Mouse (Mus musculus) kidney, adult 2 months (tissue): ENCODE results near the gene Fbxl17. TPM values are rescaled to one million over a fixed set of nuclear protein-coding genes. Genes with fewer than 3 reads are reported as not detected.

Experiments
- DNase-seq: peaks from one replicate; pipeline ENCODE4 v3.0.0; 2021
- H3K27ac ChIP-seq: fragments of 200-500 bp; 2 replicates; pipeline ENCODE4 v1.5.1; 2012; ENCODE audit warnings: low read depth, low read length, control low read depth, inconsistent platforms; ENCODE audit not compliant: insufficient read depth
- H3K27me3 ChIP-seq: fragments of 200-500 bp; replicated peaks from 2 replicates; pipeline ENCODE4 v1.6.1; 2012; ENCODE audit warnings: mild to moderate bottlenecking, moderate library complexity, low read length, inconsistent platforms; ENCODE audit not compliant: control insufficient read depth, insufficient read depth
- H3K36me3 ChIP-seq: fragments of 200-500 bp; 2 replicates; pipeline ENCODE4 v1.6.1; 2012; ENCODE audit warnings: mild to moderate bottlenecking, moderate library complexity, low read length, inconsistent platforms; ENCODE audit not compliant: control insufficient read depth, insufficient read depth
- H3K4me1 ChIP-seq: fragments of 200-500 bp; 2 replicates; pipeline ENCODE4 v1.6.1; 2011; ENCODE audit warnings: low read length; ENCODE audit not compliant: control insufficient read depth, insufficient read depth
- H3K4me3 ChIP-seq: fragments of 200-500 bp; 2 replicates; pipeline ENCODE4 v1.5.1; 2011; ENCODE audit warnings: mild to moderate bottlenecking, low read depth, low read length, control low read depth; ENCODE audit not compliant: insufficient read depth
- CTCF ChIP-seq: fragments of 200-500 bp; conservative IDR thresholded peaks from 2 replicates; pipeline ENCODE4 v1.5.1; 2011; ENCODE audit warnings: low read depth, mild to moderate bottlenecking, control low read depth, low read length, moderate library complexity, mixed read lengths; ENCODE audit not compliant: insufficient read depth, insufficient read length
- POLR2A ChIP-seq: fragments of 200-500 bp; IDR thresholded peaks from one replicate; pipeline ENCODE4 v1.6.1; 2011; ENCODE audit warnings: low read depth, low read length, control low read depth
- WGBS: fragments of 180-500 bp; shearing (Covaris S2); methylation state at CpG from one replicate; pipeline ENCODE4 v1.1.7; 2018; 5-methylcytosine and 5-hydroxymethylcytosine counted together
- polyA plus RNA-seq: library from polyadenylated mRNA; depleted of rRNA; stranded (reverse); fragments of >200 nt; gene quantifications from 2 replicates; pipeline ENCODE4 v1.2.3, GENCODE M21; 2012

Gene Fbxl17
- polyA plus RNA-seq, 1 experiment: 10.2 TPM

DNA sequence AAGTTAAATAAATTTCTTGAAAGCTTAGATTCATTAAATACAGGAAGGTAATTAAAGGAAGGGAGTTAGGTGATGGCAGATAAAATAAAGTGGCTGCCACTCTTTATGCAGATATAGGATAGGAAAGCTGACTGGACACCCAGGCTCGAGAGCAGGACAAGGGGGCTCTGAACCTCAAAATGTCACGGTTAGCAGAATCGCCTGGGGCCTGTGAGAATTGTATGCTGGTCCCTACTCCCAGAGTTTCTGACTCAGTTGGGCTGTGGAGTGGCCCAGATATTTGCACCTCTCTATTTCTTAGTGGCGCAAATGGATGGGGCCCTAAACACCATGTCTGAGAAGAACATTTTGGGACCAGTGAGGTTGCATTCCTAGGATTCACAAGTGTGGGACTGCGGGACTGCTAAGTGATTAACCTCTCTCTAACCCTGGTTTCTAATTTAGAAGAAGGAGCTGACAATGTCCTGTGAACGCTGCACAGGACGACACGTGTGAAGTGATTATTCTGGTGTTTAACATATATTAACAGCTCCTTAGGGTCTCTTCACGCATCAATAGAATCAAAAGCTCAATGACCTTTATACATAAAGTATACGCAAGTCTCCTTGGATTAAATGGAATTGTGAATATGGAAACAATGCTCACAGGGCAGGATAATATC is 314.8 kb downstream of the Fbxl17 start:
- Histone ChIP-seq H3K4me3 (no peak overlapping the region), H3K36me3 (no peaks in the 10 kb centered on the region), H3K4me1 (no peaks in the 10 kb centered on the region), H3K27ac (no peak overlapping the region), H3K27me3 (no peaks in the 10 kb centered on the region)
- TF ChIP-seq POLR2A: no peak
- no peak for TF ChIP-seq CTCF
- 71% methylated on average over 10 of the region's 10 CpGs for WGBS
- no peak for DNase-seq

DNA sequence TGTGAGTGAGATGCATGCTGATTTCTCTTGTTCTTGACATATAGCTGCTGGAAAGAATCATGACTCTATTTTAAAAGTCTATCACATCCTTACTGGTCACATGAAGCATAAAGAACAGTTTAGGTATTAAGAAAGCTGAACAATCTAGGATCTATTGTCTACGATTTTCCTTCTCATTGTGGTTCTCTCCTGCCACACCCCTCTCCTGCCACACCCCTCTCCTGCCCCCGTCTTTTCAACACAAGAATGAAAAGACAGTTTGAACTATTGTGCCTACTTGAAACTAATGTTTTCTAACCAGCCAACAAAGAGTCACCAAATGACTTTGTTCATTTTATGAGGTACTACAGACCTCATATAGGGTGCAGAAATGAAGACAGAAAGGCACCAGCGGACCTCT is 316.4 kb downstream of the Fbxl17 start:
- 90% methylated on average over 3 of the region's 3 CpGs for WGBS
- Histone ChIP-seq H3K4me1 (no peaks in the 10 kb centered on the region), H3K27ac (no peak overlapping the region), H3K27me3 (no peaks in the 10 kb centered on the region), H3K4me3 (no peak overlapping the region), H3K36me3 (no peaks in the 10 kb centered on the region)
- no peak for TF ChIP-seq POLR2A
- no peak for TF ChIP-seq CTCF
- DNase-seq: no peak

DNA sequence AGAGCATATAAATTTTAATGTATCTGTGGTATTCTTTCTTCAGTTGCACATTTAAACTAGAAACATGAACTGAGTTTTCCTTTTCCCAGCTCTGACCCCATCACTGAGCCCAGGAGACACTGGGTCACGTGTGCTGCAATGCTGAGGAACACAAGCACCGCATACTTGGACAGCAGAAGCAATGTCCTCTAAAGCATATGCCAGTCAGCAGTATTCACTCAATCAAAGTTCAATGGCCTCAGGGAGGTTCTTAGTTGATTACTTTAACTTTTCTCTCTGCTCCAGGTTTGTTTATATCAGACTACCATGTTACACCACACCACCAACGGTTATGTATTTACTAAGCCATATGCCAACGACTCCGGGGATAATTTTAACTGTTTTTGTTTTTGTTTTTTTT is 318.2 kb downstream of the Fbxl17 start:
- DNase-seq: peak; percentile 67
- H3K27me3 ChIP-seq: no peaks in the 10 kb centered on the region
- TF ChIP-seq POLR2A: no peak
- no peak for TF ChIP-seq CTCF
- WGBS: 48% methylated on average over 5 of the region's 5 CpGs
- H3K36me3 ChIP-seq: no peaks in the 10 kb centered on the region
- no peaks in the 10 kb centered on the region for H3K4me1 ChIP-seq
- H3K4me3 ChIP-seq: no peak overlapping the region
- no peak overlapping the region for H3K27ac ChIP-seq

- H3K4me1 ChIP-seq: no peaks in the 10 kb centered on the region
- no peaks in the 10 kb centered on the region for H3K27me3 ChIP-seq
- H3K4me3 ChIP-seq: no peak overlapping the region
- WGBS: 85% methylated on average over 3 of the region's 3 CpGs
- DNase-seq: no peak
- no peaks in the 10 kb centered on the region for H3K36me3 ChIP-seq
- TF ChIP-seq POLR2A: no peak
- TF ChIP-seq CTCF: no peak
- H3K27ac ChIP-seq: no peak overlapping the region
Observed at GRCm38 (mm10) chr17:63180042-63180441, 319.8 kb downstream of the Fbxl17 start.

DNA sequence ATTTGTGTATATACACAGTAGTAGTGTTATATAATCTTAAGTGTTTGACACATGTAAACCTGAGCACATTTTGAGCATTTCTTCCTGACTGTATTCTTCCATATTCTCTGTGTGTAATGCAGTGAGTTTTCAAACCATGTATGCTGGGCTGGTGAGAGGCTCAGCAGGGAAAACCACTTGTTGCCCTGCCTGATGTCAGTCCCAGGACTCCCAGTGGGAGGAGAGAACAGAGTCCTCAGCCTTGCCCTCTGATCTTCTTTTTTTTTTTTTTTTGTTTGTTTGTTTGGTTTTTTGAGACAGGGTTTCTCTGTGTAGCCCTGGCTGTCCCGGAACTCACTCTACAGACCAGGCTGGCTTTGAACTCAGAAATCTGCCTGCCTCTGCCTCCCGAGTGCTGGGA is 321.5 kb downstream of the Fbxl17 start:
- H3K36me3 ChIP-seq: no peaks in the 10 kb centered on the region
- H3K27ac ChIP-seq: no peak overlapping the region
- TF ChIP-seq POLR2A (no peak), CTCF (no peak)
- H3K27me3 ChIP-seq: no peaks in the 10 kb centered on the region
- H3K4me3 ChIP-seq: no peak overlapping the region
- H3K4me1 ChIP-seq: no peaks in the 10 kb centered on the region
- WGBS: 86% methylated on average over 2 of the region's 2 CpGs
- peak; percentile 16 for DNase-seq

DNA sequence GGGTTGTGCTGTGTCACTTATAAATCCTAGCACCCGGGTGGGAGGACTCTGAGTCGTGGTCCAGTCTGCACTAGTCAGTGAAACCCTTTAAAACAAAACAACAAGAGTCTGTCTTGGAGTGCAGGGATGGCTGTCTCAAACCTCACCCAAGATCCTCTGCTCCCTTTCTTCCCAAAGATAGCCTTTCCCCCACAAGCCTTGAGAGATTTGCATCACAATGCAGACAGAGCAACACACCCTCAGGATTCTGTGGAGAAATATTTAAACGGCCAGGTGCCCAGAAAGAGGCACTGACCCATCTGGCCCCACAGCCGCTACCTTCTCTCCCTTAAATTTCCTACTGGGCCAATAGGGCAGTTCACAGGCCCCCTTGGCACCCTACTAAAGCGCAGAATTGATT is 323.4 kb downstream of the Fbxl17 start:
- Histone ChIP-seq H3K27ac (no peak overlapping the region), H3K36me3 (no peaks in the 10 kb centered on the region), H3K4me3 (no peak overlapping the region), H3K4me1 (no peaks in the 10 kb centered on the region), H3K27me3 (no peaks in the 10 kb centered on the region)
- TF ChIP-seq POLR2A (no peak), CTCF (no peak)
- no peak for DNase-seq
- WGBS: 74% methylated on average over 5 of the region's 5 CpGs

DNA sequence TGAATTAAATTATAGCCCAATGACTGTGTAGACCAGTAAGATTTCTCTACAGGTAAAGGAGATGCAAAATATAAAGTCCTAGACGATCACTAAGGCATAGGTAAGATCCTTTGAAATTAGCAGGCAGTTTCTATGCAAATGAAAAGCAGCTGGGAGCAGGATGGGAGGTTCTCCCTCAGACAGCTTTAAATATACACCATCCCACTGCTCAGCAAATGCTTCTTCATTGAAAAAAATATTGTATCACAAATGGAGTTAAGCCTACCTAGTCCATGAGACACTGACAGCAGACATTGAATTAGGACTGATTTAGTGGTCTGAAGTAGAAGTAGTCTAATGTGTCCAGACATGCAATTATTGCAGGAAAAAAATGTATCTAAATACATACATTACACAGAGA is 327.1 kb downstream of the Fbxl17 start:
- DNase-seq: no peak
- 68% methylated on average over 1 of the region's 1 CpGs for WGBS
- Histone ChIP-seq H3K4me1 (no peaks in the 10 kb centered on the region), H3K27me3 (no peaks in the 10 kb centered on the region), H3K4me3 (no peak overlapping the region), H3K36me3 (no peaks in the 10 kb centered on the region), H3K27ac (no peak overlapping the region)
- TF ChIP-seq CTCF: no peak
- no peak for TF ChIP-seq POLR2A
